Mouse (Mus musculus): ENCODE data around the gene Ccrl2.

- TF ChIP-seq CTCF (IDR thresholded peaks at IDR 0.05; ENCODE audit: insufficient read depth, low read depth, low read length) (0 out of 2 replicates have a peak, but pooled peaks have one; percentile 5), POLR2A (IDR thresholded peaks at IDR 0.05; ENCODE audit: insufficient read depth, low read depth, low read length) (no peak)
Observed at GRCm38 (mm10) chr9:111093094-111093493, 35.8 kb upstream of the Ccrl2 start.

All from olfactory bulb, adult 2 months (tissue).